Mouse (Mus musculus) hindbrain, embryonic 14.5 days (tissue): ENCODE results near the gene Olfr15. TPM values are rescaled to one million over a fixed set of nuclear protein-coding genes. Genes with fewer than 3 reads are reported as not detected.
"Not testable (repeated sequence)": the region's sequence is repeated elsewhere in the genome, so short reads cannot be mapped to it uniquely, and the experiment has no call there.

Experiments
- ATAC-seq: fragments of 200-750 bp; cut with Nextera tagmentation; 2 replicates; pipeline ENCODE4 v1.8.0; 2017; ENCODE audit warnings: moderate number of reproducible peaks, mild to moderate bottlenecking, moderate TSS enrichment, moderate library complexity; ENCODE audit not compliant: low FRiP score
- DNase-seq: peaks from one replicate; pipeline ENCODE4 v3.0.0-alpha.2; 2015; ENCODE audit warnings: low spot score
- H3K27ac ChIP-seq: fragments of 300-500 bp; sonication (generic); 2 replicates; pipeline ENCODE4 v1.5.1; 2014; ENCODE audit warnings: mild to moderate bottlenecking, moderate library complexity
- H3K27me3 ChIP-seq: fragments of 300-500 bp; sonication (generic); 2 replicates; pipeline ENCODE4 v1.6.1; 2014; ENCODE audit warnings: mild to moderate bottlenecking, low read length, mixed read lengths; ENCODE audit not compliant: control insufficient read depth, insufficient read depth
- H3K36me3 ChIP-seq: fragments of 300-500 bp; sonication (generic); replicated peaks from 2 replicates; pipeline ENCODE4 v1.6.1; 2014; ENCODE audit not compliant: control insufficient read depth, insufficient read depth
- H3K4me1 ChIP-seq: fragments of 300-500 bp; sonication (generic); replicated peaks from 2 replicates; pipeline ENCODE4 v1.6.1; 2014; ENCODE audit warnings: antibody characterized with exemption, low read length, mixed read lengths; ENCODE audit not compliant: control insufficient read depth, insufficient read depth
- H3K4me2 ChIP-seq: fragments of 300-500 bp; sonication (generic); replicated peaks from 2 replicates; pipeline ENCODE4 v1.6.1; 2014; ENCODE audit warnings: mild to moderate bottlenecking, moderate library complexity
- H3K4me3 ChIP-seq: fragments of 300-500 bp; sonication (generic); replicated peaks from 2 replicates; pipeline ENCODE4 v1.5.1; 2014; ENCODE audit warnings: mild to moderate bottlenecking, low read length
- H3K9ac ChIP-seq: fragments of 300-500 bp; sonication (generic); 2 replicates; pipeline ENCODE4 v1.6.1; 2014
- H3K9me3 ChIP-seq: fragments of 300-500 bp; sonication (generic); 2 replicates; pipeline ENCODE4 v1.6.1; 2016; ENCODE audit warnings: low read length; ENCODE audit not compliant: control insufficient read depth
- WGBS: fragments of 180-500 bp; shearing (Covaris S2); extraction: QIAGEN DNeasy Blood & Tissue Kit; methylation state at CpG from one replicate; pipeline ENCODE4 v1.1.7; 2014; 5-methylcytosine and 5-hydroxymethylcytosine counted together
- polyA plus RNA-seq: library from polyadenylated mRNA; unstranded; fragments of >200 nt; fragmentation: Nextera tagmentation; extraction: Ambion mirVana; gene quantifications from 2 replicates; pipeline ENCODE4 v1.2.1, GENCODE M21; 2014

The Olfr15 gene
- polyA plus RNA-seq, 1 experiment from 2014 or later, result not detected

DNA sequence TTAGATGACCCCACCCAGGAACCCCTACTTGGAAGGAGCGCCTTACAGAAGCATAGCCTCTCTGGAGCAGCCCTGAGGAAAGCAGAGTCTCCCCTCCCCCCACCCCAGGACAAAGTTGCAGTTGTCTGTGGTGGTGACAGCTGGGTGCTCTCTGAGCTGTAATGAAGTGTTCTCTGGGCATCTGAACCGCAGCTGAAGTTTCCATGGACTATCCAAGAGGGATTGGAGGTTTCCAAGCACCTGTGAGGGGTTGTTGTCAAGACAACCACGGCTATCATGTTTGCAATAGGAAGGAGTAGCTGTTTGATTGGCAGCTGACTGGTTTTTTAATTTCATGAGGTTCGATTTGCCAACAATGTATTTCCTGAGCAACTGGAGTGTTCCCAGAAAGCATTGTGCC is 12.3 kb downstream of the Olfr15 start:
- WGBS, result 27% methylated on average over 4 of the region's 4 CpGs
- H3K4me1 ChIP-seq, result peaks cover 5% of the 10 kb centered on the region
- no peak overlapping the region for H3K4me2 ChIP-seq
- no peak overlapping the region for H3K9ac ChIP-seq
- DNase-seq (no peak), ATAC-seq (no peak)
- H3K9me3 ChIP-seq, result no peaks in the 10 kb centered on the region
- no peaks in the 10 kb centered on the region for H3K36me3 ChIP-seq
- no peaks in the 10 kb centered on the region for H3K27me3 ChIP-seq
- H3K27ac ChIP-seq, result no peak overlapping the region
- H3K4me3 ChIP-seq, result no peak overlapping the region

- no peak overlapping the region for H3K27ac ChIP-seq
- H3K4me1 ChIP-seq, result peaks cover 9% of the 10 kb centered on the region
- WGBS, result 67% methylated on average over 1 of the region's 1 CpGs
- no peaks in the 10 kb centered on the region for H3K36me3 ChIP-seq
- no peak overlapping the region for H3K4me2 ChIP-seq
- no peaks in the 10 kb centered on the region for H3K9me3 ChIP-seq
- DNase-seq, result no peak
- ATAC-seq, result no peak
- H3K4me3 ChIP-seq, result no peak overlapping the region
- H3K9ac ChIP-seq, result no peak overlapping the region
- H3K27me3 ChIP-seq, result no peaks in the 10 kb centered on the region
Measured at GRCm38 (mm10) chr16:3843796-3844195, 13.1 kb downstream of the Olfr15 start.

GRCm38 (mm10) chr16:3846711-3847518 is 16.2 kb downstream of the Olfr15 start, which contains the start of gene Zfp174:
Gene Zfp174, plus strand, starts transcription at chr16:3847268.
- peak; percentile 99 for ATAC-seq
- H3K4me3 ChIP-seq, result peak within 1 kb of the TSS; percentile 57
- peaks cover 20% of the 10 kb centered on the region for H3K4me1 ChIP-seq
- H3K9ac ChIP-seq, result peak within 1 kb of the TSS; percentile 60
- H3K36me3 ChIP-seq, result no peaks in the 10 kb centered on the region
- 4% methylated on average over 38 of the region's 38 CpGs for WGBS
- H3K4me2 ChIP-seq, result peak within 1 kb of the TSS; percentile 55
- H3K27ac ChIP-seq, result no peak within 1 kb of the TSS
- peak; percentile 98 for DNase-seq
- no peaks in the 10 kb centered on the region for H3K9me3 ChIP-seq
- no peaks in the 10 kb centered on the region for H3K27me3 ChIP-seq

GRCm38 (mm10) chr16:3847871-3848270 is 17.2 kb downstream of the Olfr15 start:
- no peaks in the 10 kb centered on the region for H3K36me3 ChIP-seq
- peak overlapping the region; percentile 57 for H3K4me3 ChIP-seq
- no peaks in the 10 kb centered on the region for H3K9me3 ChIP-seq
- peak overlapping the region; percentile 60 for H3K9ac ChIP-seq
- ATAC-seq, result no peak
- H3K27me3 ChIP-seq, result no peaks in the 10 kb centered on the region
- WGBS, result 69% methylated on average over 4 of the region's 4 CpGs
- DNase-seq, result no peak
- no peak overlapping the region for H3K27ac ChIP-seq
- peaks cover 20% of the 10 kb centered on the region for H3K4me1 ChIP-seq
- peak overlapping the region; percentile 55 for H3K4me2 ChIP-seq

GRCm38 (mm10) chr16:3848416-3848815 is 17.7 kb downstream of the Olfr15 start:
- ATAC-seq, result no peak
- Histone ChIP-seq H3K4me1 (peaks cover 20% of the 10 kb centered on the region), H3K4me3 (no peak overlapping the region), H3K27ac (no peak overlapping the region), H3K4me2 (0 out of 2 replicates have a peak overlapping the region, but pooled peaks have one; percentile 55), H3K9ac (no peak overlapping the region), H3K9me3 (no peaks in the 10 kb centered on the region), H3K27me3 (no peaks in the 10 kb centered on the region), H3K36me3 (no peaks in the 10 kb centered on the region)
- WGBS, result 71% methylated on average over 3 of the region's 3 CpGs
- no peak for DNase-seq

DNA sequence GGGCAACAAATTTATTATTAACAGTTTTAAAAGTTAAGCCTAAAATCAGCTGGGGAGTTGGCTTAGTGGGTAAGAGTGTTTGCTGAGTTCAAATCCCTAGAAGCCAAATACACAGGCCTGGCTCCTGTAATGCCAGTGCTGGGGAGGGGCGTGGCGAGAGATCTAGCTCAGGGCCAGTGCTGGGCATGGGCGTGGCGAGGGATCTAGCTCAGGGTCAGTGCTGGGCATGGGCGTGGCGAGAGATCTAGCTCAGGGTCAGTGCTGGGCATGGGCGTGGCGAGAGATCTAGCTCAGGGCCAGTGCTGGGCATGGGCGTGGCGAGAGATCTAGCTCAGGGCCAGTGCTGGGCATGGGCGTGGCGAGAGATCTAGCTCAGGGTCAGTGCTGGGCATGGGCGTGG is 20.6 kb downstream of the Olfr15 start:
- not testable (repeated sequence) for H3K4me2 ChIP-seq, ATAC-seq, H3K27me3 ChIP-seq, H3K9ac ChIP-seq, H3K4me3 ChIP-seq, DNase-seq, H3K27ac ChIP-seq, H3K9me3 ChIP-seq, H3K36me3 ChIP-seq
- 88% methylated on average over 11 of the region's 13 CpGs for WGBS
- H3K4me1 ChIP-seq, result peaks cover 20% of the 10 kb centered on the region

DNA sequence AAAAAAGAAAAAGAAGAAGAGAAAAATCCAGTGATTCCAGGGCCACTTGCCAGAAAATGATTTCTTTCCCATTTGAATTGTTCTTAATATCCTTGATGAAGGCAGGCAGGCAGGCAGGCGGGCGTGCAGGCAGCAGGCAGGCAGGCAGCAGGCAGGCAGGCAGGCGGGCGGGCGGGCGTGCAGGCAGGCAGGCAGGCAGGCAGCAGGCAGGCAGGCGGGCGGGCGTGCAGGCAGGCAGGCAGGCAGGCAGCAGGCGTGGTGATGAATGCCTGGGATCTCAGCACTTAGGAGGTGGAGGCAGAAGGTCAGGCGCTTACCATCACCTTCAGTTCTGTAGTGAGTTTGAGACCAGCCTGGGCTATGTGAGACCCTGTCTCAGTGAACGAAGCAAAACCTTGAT is 21.9 kb downstream of the Olfr15 start:
- no peak overlapping the region for H3K27ac ChIP-seq
- WGBS, result 42% methylated on average over 12 of the region's 12 CpGs
- no peak overlapping the region for H3K9ac ChIP-seq
- no peaks in the 10 kb centered on the region for H3K27me3 ChIP-seq
- H3K4me1 ChIP-seq, result peaks cover 19% of the 10 kb centered on the region
- H3K4me2 ChIP-seq, result no peak overlapping the region
- no peaks in the 10 kb centered on the region for H3K9me3 ChIP-seq
- no peaks in the 10 kb centered on the region; the same call in 1 of the 2 replicates for H3K36me3 ChIP-seq
- ATAC-seq (no peak), DNase-seq (no peak)
- H3K4me3 ChIP-seq, result no peak overlapping the region

- H3K9ac ChIP-seq, result no peak overlapping the region
- 46% methylated on average over 11 of the region's 11 CpGs for WGBS
- H3K27me3 ChIP-seq, result no peaks in the 10 kb centered on the region
- H3K4me2 ChIP-seq, result no peak overlapping the region
- 0 out of 2 replicates have a peak, but pooled peaks cover 5% of the 10 kb centered on the region for H3K4me1 ChIP-seq
- no peak overlapping the region for H3K4me3 ChIP-seq
- H3K27ac ChIP-seq, result no peak overlapping the region
- no peaks in the 10 kb centered on the region; the same call in 1 of the 2 replicates for H3K36me3 ChIP-seq
- no peaks in the 10 kb centered on the region for H3K9me3 ChIP-seq
- DNase-seq (no peak), ATAC-seq (no peak)
Measured at GRCm38 (mm10) chr16:3854437-3855182, 23.9 kb downstream of the Olfr15 start.

DNA sequence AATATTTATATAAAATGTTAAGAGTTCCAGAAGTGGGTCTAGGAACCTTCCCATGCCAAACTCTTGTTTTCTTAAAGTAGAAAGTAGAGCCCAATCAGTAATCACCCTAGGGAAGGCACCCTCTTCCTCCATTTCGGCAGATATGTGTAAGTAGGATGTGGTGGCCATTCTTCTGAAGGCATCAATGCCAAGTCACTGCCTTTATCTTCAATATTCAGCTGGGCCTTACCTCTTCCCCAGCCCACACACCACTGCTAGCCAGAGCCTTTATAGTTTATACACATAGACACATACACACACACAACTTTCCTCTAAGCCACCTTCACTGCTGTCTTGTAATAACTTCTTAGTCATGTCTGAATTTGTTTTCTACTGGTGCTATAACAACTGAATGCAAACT is 25.1 kb downstream of the Olfr15 start:
- Histone ChIP-seq H3K4me1 (no peaks in the 10 kb centered on the region), H3K27ac (no peak overlapping the region), H3K27me3 (no peaks in the 10 kb centered on the region), H3K4me2 (no peak overlapping the region), H3K9ac (no peak overlapping the region), H3K4me3 (no peak overlapping the region), H3K9me3 (no peaks in the 10 kb centered on the region), H3K36me3 (peaks cover 6% of the 10 kb centered on the region; the same call in 1 of the 2 replicates)
- 85% methylated on average over 1 of the region's 1 CpGs for WGBS
- DNase-seq, result no peak
- ATAC-seq, result no peak
